8 mouse cellular contexts compared by ENCODE assay signal in the genomic region with DNA sequence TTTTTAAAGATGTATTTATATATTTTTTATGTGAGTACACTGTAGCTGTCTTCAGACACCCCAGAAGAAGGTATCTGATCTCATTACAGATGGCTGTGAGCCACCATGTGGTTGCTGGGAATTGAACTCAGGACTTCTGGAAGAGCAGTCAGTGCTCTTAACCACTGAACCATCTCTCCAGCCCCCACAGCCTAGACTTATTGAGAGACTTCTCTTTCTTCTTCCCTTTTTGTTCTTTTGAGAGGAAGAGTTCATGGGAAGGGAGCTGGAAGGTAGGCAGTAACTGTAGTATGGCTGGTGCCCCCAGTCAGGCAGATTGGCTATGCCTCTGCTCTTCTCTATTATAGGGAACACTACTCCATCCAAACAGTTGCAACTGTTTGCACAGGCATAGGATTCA. TPM values are rescaled to one million over a fixed set of nuclear protein-coding genes. Genes with fewer than 3 reads are reported as not detected.
DNase-seq lines count a peak whose midpoint lies in the region; ATAC-seq and TF ChIP-seq lines count a peak whose summit lies in the region.
"Not testable (repeated sequence)": the region's sequence is repeated elsewhere in the genome, so short reads cannot be mapped to it uniquely, and the experiment has no call there.

No protein-coding gene starts in this region.

- ATAC-seq in liver, embryonic 11.5 days (replicated peaks; ENCODE audit: low FRiP score); liver, embryonic 13.5 days (ENCODE audit: low read depth); liver, embryonic 15.5 days (ENCODE audit: insufficient read depth); liver, postnatal 0 days: not testable (repeated sequence)

- H3K4me2 ChIP-seq in liver, embryonic 11.5 days = peak overlapping the region; percentile 85
- peak overlapping the region; percentile 86 for H3K4me2 ChIP-seq in liver, embryonic 13.5 days
- H3K4me2 ChIP-seq in liver, embryonic 15.5 days = peak overlapping the region; percentile 79
- H3K4me2 ChIP-seq in liver, postnatal 0 days (ENCODE audit: low read depth, low read length) = not testable (repeated sequence)

- in situ Hi-C loops in ES-E14 (cut with MboI; ENCODE audit: low sequenced_read_pairs in 2 of 2, unreplicated experiment in 2 of 2) = not testable (repeated sequence)

- not testable (repeated sequence) for TF ChIP-seq CTCF in E14TG2a.4 (conservative IDR thresholded peaks at IDR 0.05; ENCODE audit: low read length); MEL (IDR thresholded peaks at IDR 0.05 in 2 of 3, conservative IDR thresholded peaks at IDR 0.05 in 1 of 3; ENCODE audit: control insufficient read depth in 1 of 3, insufficient read depth in 1 of 3, low read depth in 2 of 3, low read length in 3 of 3, poor library complexity in 1 of 3, severe bottlenecking in 1 of 3); liver, postnatal 0 days (IDR thresholded peaks at IDR 0.05; ENCODE audit: low read depth)

- TF ChIP-seq POLR2A in MEL (IDR thresholded peaks at IDR 0.05; ENCODE audit: control insufficient read depth in 1 of 2, insufficient read depth in 1 of 2, low read depth in 1 of 2, low read length in 2 of 2, poor library complexity in 1 of 2) = peak in 1 of 2 experiments; percentile 45; a peak in 2 of 4 replicates

- not testable (repeated sequence) for TF ChIP-seq RAD21 in MEL (IDR thresholded peaks at IDR 0.05; ENCODE audit: low read depth, low read length)

- H3K4me3 ChIP-seq in E14TG2a.4 (replicated peaks; ENCODE audit: low read length) = peak overlapping the region; percentile 99
- not testable (repeated sequence) for H3K4me3 ChIP-seq in ES-E14 (ENCODE audit: insufficient read depth in 1 of 2, low read depth in 1 of 2, low read length in 2 of 2, poor library complexity in 1 of 2, severe bottlenecking in 1 of 2); MEL (ENCODE audit: control insufficient read depth in 1 of 2, insufficient read depth in 1 of 2, low read depth in 2 of 2, low read length in 2 of 2)
- H3K4me3 ChIP-seq in forebrain, embryonic 10.5 days = peak overlapping the region; percentile 70; the same call in 1 of the 2 replicates
- peak overlapping the region; percentile 80 for H3K4me3 ChIP-seq in liver, embryonic 11.5 days (ENCODE audit: low read depth, low read length)
- peak overlapping the region; percentile 86 for H3K4me3 ChIP-seq in liver, embryonic 13.5 days (replicated peaks)
- peak overlapping the region; percentile 70; the same call in 1 of the 2 replicates for H3K4me3 ChIP-seq in liver, embryonic 15.5 days (replicated peaks)
- 0 out of 2 replicates have a peak overlapping the region, but pooled peaks have one; percentile 86 for H3K4me3 ChIP-seq in liver, postnatal 0 days (ENCODE audit: low read depth, low read length)

- H3K79me2 ChIP-seq in MEL (ENCODE audit: control insufficient read depth, insufficient read depth, low read length, poor library complexity) = peaks cover 40% of the 10 kb centered on the region

- peak overlapping the region; percentile 100; the same call in 1 of the 2 replicates for H3K9ac ChIP-seq in ES-E14 (ENCODE audit: insufficient read depth, low read depth, low read length, poor library complexity, severe bottlenecking)
- H3K9ac ChIP-seq in MEL (ENCODE audit: control insufficient read depth, low read depth, low read length, poor library complexity, severe bottlenecking); liver, embryonic 11.5 days (ENCODE audit: low read depth, low read length); liver, embryonic 15.5 days; liver, postnatal 0 days (replicated peaks): not testable (repeated sequence)
- H3K9ac ChIP-seq in liver, embryonic 13.5 days = peak overlapping the region; percentile 47; the same call in 1 of the 2 replicates

- peaks cover 58% of the 10 kb centered on the region for H3K36me3 ChIP-seq in E14TG2a.4 (ENCODE audit: insufficient read depth, low read length)
- peaks cover 34% of the 10 kb centered on the region for H3K36me3 ChIP-seq in ES-E14 (ENCODE audit: control insufficient read depth, insufficient read depth, low read length, poor library complexity, severe bottlenecking)
- H3K36me3 ChIP-seq in MEL (ENCODE audit: control insufficient read depth in 1 of 2, insufficient read depth in 2 of 2, low read length in 2 of 2) = peaks cover 11 to 18% of the 10 kb centered on the region in 2 experiments
- H3K36me3 ChIP-seq in forebrain, embryonic 10.5 days (replicated peaks) = peaks cover 48% of the 10 kb centered on the region
- H3K36me3 ChIP-seq in liver, embryonic 11.5 days (ENCODE audit: control insufficient read depth, insufficient read depth, low read length) = peaks cover 13% of the 10 kb centered on the region; the same call in 1 of the 2 replicates
- H3K36me3 ChIP-seq in liver, embryonic 13.5 days = peaks cover 21% of the 10 kb centered on the region
- H3K36me3 ChIP-seq in liver, embryonic 15.5 days (replicated peaks) = peaks cover 21% of the 10 kb centered on the region
- peaks cover 16% of the 10 kb centered on the region for H3K36me3 ChIP-seq in liver, postnatal 0 days (replicated peaks; ENCODE audit: insufficient read depth, low read length)

- not testable (repeated sequence) for TF ChIP-seq EP300 in MEL (IDR thresholded peaks at IDR 0.05; ENCODE audit: low read depth in 1 of 2, low read length in 2 of 2); liver, postnatal 0 days (IDR thresholded peaks at IDR 0.05; ENCODE audit: low read depth)

- not testable (repeated sequence) for H3K27me3 ChIP-seq in E14TG2a.4 (ENCODE audit: insufficient read depth, low read length); MEL (ENCODE audit: control insufficient read depth in 1 of 2, insufficient read depth in 2 of 2, low read length in 2 of 2); forebrain, embryonic 10.5 days (ENCODE audit: poor library complexity, severe bottlenecking); liver, embryonic 11.5 days (replicated peaks; ENCODE audit: control insufficient read depth, insufficient read depth, low read length); liver, embryonic 13.5 days; liver, embryonic 15.5 days; liver, postnatal 0 days (ENCODE audit: insufficient read depth, low read length)

- DNase-seq in ES-E14 (ENCODE audit: low read depth, low spot score); MEL (ENCODE audit: low read depth, low spot score); forebrain, embryonic 10.5 days (ENCODE audit: extremely low spot score, low spot score); liver, embryonic 11.5 days (ENCODE audit: low spot score); liver, embryonic 13.5 days; liver, postnatal 0 days: not testable (repeated sequence)

- H3K4me1 ChIP-seq in E14TG2a.4 (replicated peaks; ENCODE audit: low read depth, low read length) = peaks cover 69% of the 10 kb centered on the region
- not testable (repeated sequence) for H3K4me1 ChIP-seq in ES-E14 (ENCODE audit: control insufficient read depth in 2 of 2, insufficient read depth in 2 of 2, low read length in 2 of 2, poor library complexity in 1 of 2); MEL (ENCODE audit: control insufficient read depth in 1 of 2, insufficient read depth in 2 of 2, low read length in 2 of 2)
- peaks cover 26% of the 10 kb centered on the region for H3K4me1 ChIP-seq in forebrain, embryonic 10.5 days
- peaks cover 17% of the 10 kb centered on the region for H3K4me1 ChIP-seq in liver, embryonic 11.5 days (replicated peaks; ENCODE audit: control insufficient read depth, insufficient read depth, low read length)
- H3K4me1 ChIP-seq in liver, embryonic 13.5 days (replicated peaks) = peaks cover 55% of the 10 kb centered on the region
- peaks cover 63% of the 10 kb centered on the region for H3K4me1 ChIP-seq in liver, embryonic 15.5 days (replicated peaks)
- H3K4me1 ChIP-seq in liver, postnatal 0 days (ENCODE audit: insufficient read depth) = peaks cover 10% of the 10 kb centered on the region

- not testable (repeated sequence) for H3K9me3 ChIP-seq in E14TG2a.4 (ENCODE audit: low read length); ES-E14 (ENCODE audit: control insufficient read depth, insufficient read depth, low read depth, low read length); MEL (replicated peaks; ENCODE audit: insufficient read depth, low read length); forebrain, embryonic 10.5 days; liver, embryonic 11.5 days (ENCODE audit: control insufficient read depth, low read length); liver, embryonic 13.5 days (replicated peaks); liver, embryonic 15.5 days (replicated peaks); liver, postnatal 0 days (ENCODE audit: low read length)

- H3K27ac ChIP-seq in ES-E14 (ENCODE audit: insufficient read depth, low read depth, low read length, poor library complexity, severe bottlenecking); MEL (ENCODE audit: control insufficient read depth, low read depth, low read length); forebrain, embryonic 10.5 days; liver, embryonic 11.5 days (ENCODE audit: low read depth, low read length); liver, embryonic 13.5 days; liver, embryonic 15.5 days (replicated peaks); liver, postnatal 0 days (ENCODE audit: low read depth): not testable (repeated sequence)

RNA-seq across cellular contexts. Expression of gene Pfas, which starts 1.7 kb away (rescaled TPM):
- total RNA-seq in ES-E14 (2012; rRNA removed) (119 and 149 TPM in 2 replicates), MEL (2012; rRNA removed) (124 and 130 TPM in 2 replicates)
- 100 to 1,000 TPM in 1 of 2 experiments, 10 to 100 TPM in 1; 63.5 to 149 TPM for polyA plus RNA-seq in MEL (2012; ENCODE audit: insufficient read depth in 1 of 2, insufficient read length in 2 of 2, low read depth in 1 of 2, low replicate concordance in 2 of 2, missing spikeins in 1 of 2)
- polyA plus RNA-seq in forebrain, embryonic 10.5 days (2016; fragmentation: Nextera tagmentation; extraction: Ambion mirVana) = 70.5 and 72.8 TPM in 2 replicates
- polyA plus RNA-seq in liver, embryonic 11.5 days (2014; fragmentation: Nextera tagmentation; extraction: Ambion mirVana) = 60.2 and 64.9 TPM in 2 replicates
- polyA plus RNA-seq in liver, embryonic 13.5 days (2015; fragmentation: Nextera tagmentation; extraction: Ambion mirVana) = 32.4 and 33.2 TPM in 2 replicates
- polyA plus RNA-seq in liver, embryonic 15.5 days (2015; fragmentation: Nextera tagmentation; extraction: Ambion mirVana) = 17.0 and 18.5 TPM in 2 replicates
- 8.9 and 10.6 TPM in 2 replicates for polyA plus RNA-seq in liver, postnatal 0 days (2015; fragmentation: Nextera tagmentation; extraction: Ambion mirVana)

RNA-seq across cellular contexts. Expression of gene Ctc1, which starts 9.1 kb away (rescaled TPM):
- 50.9 and 79.5 TPM in 2 replicates for total RNA-seq in ES-E14 (2012; rRNA removed)
- total RNA-seq in MEL (2012; rRNA removed) = 16.0 and 19.5 TPM in 2 replicates
- 10 to 100 TPM in 1 of 2 experiments, not detected in 1; 59.1 TPM for polyA plus RNA-seq in MEL (2012; ENCODE audit: insufficient read depth in 1 of 2, insufficient read length in 2 of 2, low read depth in 1 of 2, low replicate concordance in 2 of 2, missing spikeins in 1 of 2)
- 79.6 and 86.1 TPM in 2 replicates for polyA plus RNA-seq in forebrain, embryonic 10.5 days (2016; fragmentation: Nextera tagmentation; extraction: Ambion mirVana)
- 57.5 and 60.5 TPM in 2 replicates for polyA plus RNA-seq in liver, embryonic 11.5 days (2014; fragmentation: Nextera tagmentation; extraction: Ambion mirVana)
- 16.9 and 20.3 TPM in 2 replicates for polyA plus RNA-seq in liver, embryonic 13.5 days (2015; fragmentation: Nextera tagmentation; extraction: Ambion mirVana)
- polyA plus RNA-seq in liver, embryonic 15.5 days (2015; fragmentation: Nextera tagmentation; extraction: Ambion mirVana) = 20.5 and 20.9 TPM in 2 replicates
- polyA plus RNA-seq in liver, postnatal 0 days (2015; fragmentation: Nextera tagmentation; extraction: Ambion mirVana) = 7.4 and 7.6 TPM in 2 replicates

RNA-seq across cellular contexts. Expression of gene Rangrf, which starts 31.6 kb away (rescaled TPM):
- 90.7 and 107 TPM in 2 replicates for total RNA-seq in ES-E14 (2012; rRNA removed)
- 182 and 207 TPM in 2 replicates for total RNA-seq in MEL (2012; rRNA removed)
- 100 to 1,000 TPM in 1 of 2 experiments, not detected in 1; 159 TPM for polyA plus RNA-seq in MEL (2012; ENCODE audit: insufficient read depth in 1 of 2, insufficient read length in 2 of 2, low read depth in 1 of 2, low replicate concordance in 2 of 2, missing spikeins in 1 of 2)
- polyA plus RNA-seq in forebrain, embryonic 10.5 days (2016; fragmentation: Nextera tagmentation; extraction: Ambion mirVana) = 90.7 and 97.5 TPM in 2 replicates
- polyA plus RNA-seq in liver, embryonic 11.5 days (2014; fragmentation: Nextera tagmentation; extraction: Ambion mirVana) = 94.4 and 97.5 TPM in 2 replicates
- 52.4 and 53.5 TPM in 2 replicates for polyA plus RNA-seq in liver, embryonic 13.5 days (2015; fragmentation: Nextera tagmentation; extraction: Ambion mirVana)
- polyA plus RNA-seq in liver, embryonic 15.5 days (2015; fragmentation: Nextera tagmentation; extraction: Ambion mirVana) = 21.7 and 22.4 TPM in 2 replicates
- 9.4 and 11.2 TPM in 2 replicates for polyA plus RNA-seq in liver, postnatal 0 days (2015; fragmentation: Nextera tagmentation; extraction: Ambion mirVana)

RNA-seq across cellular contexts. Expression of gene Slc25a35, which starts 38.6 kb away (rescaled TPM):
- 2.7 and 3.3 TPM in 2 replicates for total RNA-seq in ES-E14 (2012; rRNA removed)
- total RNA-seq in MEL (2012; rRNA removed) = 3.3 and 4.9 TPM in 2 replicates
- 1 to 10 TPM in 1 of 2 experiments, not detected in 1; 3.3 TPM for polyA plus RNA-seq in MEL (2012; ENCODE audit: insufficient read depth in 1 of 2, insufficient read length in 2 of 2, low read depth in 1 of 2, low replicate concordance in 2 of 2, missing spikeins in 1 of 2)
- 1.9 and 2.1 TPM in 2 replicates for polyA plus RNA-seq in forebrain, embryonic 10.5 days (2016; fragmentation: Nextera tagmentation; extraction: Ambion mirVana)
- polyA plus RNA-seq in liver, embryonic 11.5 days (2014; fragmentation: Nextera tagmentation; extraction: Ambion mirVana) = 1.4 and 1.7 TPM in 2 replicates
- 0.47 and 0.57 TPM in 2 replicates for polyA plus RNA-seq in liver, embryonic 13.5 days (2015; fragmentation: Nextera tagmentation; extraction: Ambion mirVana)
- polyA plus RNA-seq in liver, embryonic 15.5 days (2015; fragmentation: Nextera tagmentation; extraction: Ambion mirVana) = 0.44 and 0.46 TPM in 2 replicates
- 0.60 and 0.94 TPM in 2 replicates for polyA plus RNA-seq in liver, postnatal 0 days (2015; fragmentation: Nextera tagmentation; extraction: Ambion mirVana)

RNA-seq across cellular contexts. Expression of gene Aurkb, which starts 38.9 kb away (rescaled TPM):
- 71.7 and 81.1 TPM in 2 replicates for total RNA-seq in ES-E14 (2012; rRNA removed)
- total RNA-seq in MEL (2012; rRNA removed) = 120 and 124 TPM in 2 replicates
- 100 to 1,000 TPM; 159 to 170 TPM for polyA plus RNA-seq in MEL (2012; ENCODE audit: insufficient read depth in 1 of 2, insufficient read length in 2 of 2, low read depth in 1 of 2, low replicate concordance in 2 of 2, missing spikeins in 1 of 2)
- 227 and 236 TPM in 2 replicates for polyA plus RNA-seq in forebrain, embryonic 10.5 days (2016; fragmentation: Nextera tagmentation; extraction: Ambion mirVana)
- 168 and 170 TPM in 2 replicates for polyA plus RNA-seq in liver, embryonic 11.5 days (2014; fragmentation: Nextera tagmentation; extraction: Ambion mirVana)
- 116 and 123 TPM in 2 replicates for polyA plus RNA-seq in liver, embryonic 13.5 days (2015; fragmentation: Nextera tagmentation; extraction: Ambion mirVana)
- polyA plus RNA-seq in liver, embryonic 15.5 days (2015; fragmentation: Nextera tagmentation; extraction: Ambion mirVana) = 111 and 115 TPM in 2 replicates
- polyA plus RNA-seq in liver, postnatal 0 days (2015; fragmentation: Nextera tagmentation; extraction: Ambion mirVana) = 41.3 and 45.9 TPM in 2 replicates
